Mouse (Mus musculus): ENCODE data around the gene Zfp606. TPM values are rescaled to one million over a fixed set of nuclear protein-coding genes. Genes with fewer than 3 reads are reported as not detected.

Zfp606 gene
- 45.6 and 48.4 TPM in 2 replicates for polyA plus RNA-seq (2015; fragmentation: Nextera tagmentation; extraction: Ambion mirVana)

DNA sequence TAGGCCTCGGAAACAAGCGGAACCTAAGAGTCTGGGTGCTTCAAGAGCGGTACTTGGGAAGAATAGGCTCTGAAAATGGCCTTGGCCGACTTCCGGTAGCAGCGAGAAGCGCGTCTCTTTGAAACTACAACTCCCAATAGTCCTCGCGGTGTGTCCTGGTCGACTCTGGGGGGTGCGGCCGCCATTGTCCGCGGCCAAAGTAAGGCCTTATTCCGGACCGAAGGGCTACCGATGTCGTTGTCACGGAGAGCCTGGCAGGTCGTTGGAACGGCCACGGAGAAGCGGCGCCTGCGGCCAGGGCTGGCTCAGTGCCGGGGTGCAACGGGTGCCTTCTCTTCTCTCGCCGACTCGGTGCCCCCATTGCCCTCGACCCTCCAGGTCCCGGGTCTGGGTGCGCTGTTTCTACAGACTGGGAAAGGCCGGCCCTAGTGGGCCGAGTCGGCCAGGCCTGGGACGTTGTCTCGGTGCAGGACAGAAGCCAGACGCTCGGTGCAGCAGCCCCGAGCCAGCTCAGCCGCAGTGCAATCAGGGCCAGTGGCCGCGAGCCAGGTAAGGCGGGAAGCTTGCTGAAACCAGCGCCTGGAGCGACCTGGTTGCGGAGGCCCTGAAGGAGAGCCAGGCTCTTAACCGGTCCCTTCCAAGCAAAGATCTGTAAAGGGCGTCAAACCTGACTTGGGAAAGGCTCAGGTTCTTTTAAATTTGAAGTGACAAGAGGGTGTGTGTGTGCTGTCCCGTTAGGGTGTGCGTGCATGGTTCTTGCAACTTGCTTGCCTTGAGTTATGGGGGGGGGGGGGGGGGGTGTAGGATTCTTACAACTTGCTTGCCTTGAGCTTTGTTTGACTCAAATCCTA, at the start of gene Zfp606:
Zfp606 (plus strand) TSS at position 136 of the 851 bp plus-strand sequence.
- 0% methylated on average over 53 of the region's 53 CpGs for WGBS
- H3K27ac ChIP-seq: peak within 1 kb of the TSS; percentile 90
- peak within 1 kb of the TSS; percentile 55 for H3K4me2 ChIP-seq
- peak within 1 kb of the TSS; percentile 97 for H3K9ac ChIP-seq
- ATAC-seq (replicated peaks): peak; percentile 97
- peaks cover 31% of the 10 kb centered on the region for H3K36me3 ChIP-seq (replicated peaks)
- H3K4me3 ChIP-seq: peak within 1 kb of the TSS; percentile 91
- peaks cover 5% of the 10 kb centered on the region; the same call in 1 of the 2 replicates for H3K4me1 ChIP-seq
- H3K27me3 ChIP-seq (replicated peaks): no peaks in the 10 kb centered on the region
- no peaks in the 10 kb centered on the region for H3K9me3 ChIP-seq

GRCm38 (mm10) chr7:12479009-12479346, 885 bp downstream of the Zfp606 start:
- Histone ChIP-seq H3K4me2 (peak overlapping the region; percentile 55), H3K9ac (peak overlapping the region; percentile 97), H3K4me3 (peak overlapping the region; percentile 91), H3K4me1 (peaks cover 5% of the 10 kb centered on the region; the same call in 1 of the 2 replicates), H3K36me3 (replicated peaks) (peaks cover 37% of the 10 kb centered on the region), H3K9me3 (no peaks in the 10 kb centered on the region), H3K27me3 (replicated peaks) (no peaks in the 10 kb centered on the region), H3K27ac (peak overlapping the region; percentile 90)
- WGBS: 0% methylated on average over 8 of the region's 8 CpGs
- peak; percentile 20 for ATAC-seq (replicated peaks)

GRCm38 (mm10) chr7:12479525-12479924, 1.4 kb downstream of the Zfp606 start:
- peak overlapping the region; percentile 91 for H3K4me3 ChIP-seq
- H3K9ac ChIP-seq: 0 out of 2 replicates have a peak overlapping the region, but pooled peaks have one; percentile 97
- peaks cover 5% of the 10 kb centered on the region; the same call in 1 of the 2 replicates for H3K4me1 ChIP-seq
- H3K27ac ChIP-seq: peak overlapping the region; percentile 90; the same call in 1 of the 2 replicates
- H3K4me2 ChIP-seq: peak overlapping the region; percentile 55
- H3K27me3 ChIP-seq (replicated peaks): no peaks in the 10 kb centered on the region
- peaks cover 1% of the 10 kb centered on the region; the same call in 1 of the 2 replicates for H3K9me3 ChIP-seq
- WGBS: 64% methylated on average over 4 of the region's 4 CpGs
- H3K36me3 ChIP-seq (replicated peaks): peaks cover 43% of the 10 kb centered on the region
- ATAC-seq (replicated peaks): no peak

DNA sequence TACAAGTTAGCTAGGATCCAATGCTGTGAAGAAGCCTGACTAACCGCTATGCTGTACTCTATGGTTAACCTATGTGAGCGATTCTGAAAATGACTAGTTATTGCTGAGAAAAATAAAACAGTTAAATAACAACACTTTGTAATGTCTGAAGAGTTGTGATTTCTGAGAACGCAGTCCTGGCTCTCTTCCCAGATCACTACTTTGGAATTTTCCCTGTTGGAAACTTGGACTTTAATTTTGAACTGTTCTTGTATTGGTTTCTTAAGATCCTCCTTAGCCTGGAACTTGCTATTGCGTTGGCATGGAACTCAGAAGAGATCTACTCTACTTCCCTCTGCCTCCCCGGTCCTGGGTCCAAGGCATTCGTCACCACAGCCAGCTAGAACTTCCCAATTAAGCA, 5.7 kb downstream of the Zfp606 start:
- H3K36me3 ChIP-seq (replicated peaks): peaks cover 85% of the 10 kb centered on the region
- peaks cover 27% of the 10 kb centered on the region for H3K9me3 ChIP-seq
- 98% methylated on average over 6 of the region's 6 CpGs for WGBS
- no peaks in the 10 kb centered on the region for H3K27me3 ChIP-seq (replicated peaks)
- H3K27ac ChIP-seq: no peak overlapping the region
- peaks cover 5% of the 10 kb centered on the region; the same call in 1 of the 2 replicates for H3K4me1 ChIP-seq
- ATAC-seq (replicated peaks): no peak
- no peak overlapping the region for H3K9ac ChIP-seq
- H3K4me3 ChIP-seq: no peak overlapping the region
- H3K4me2 ChIP-seq: no peak overlapping the region

GRCm38 (mm10) chr7:12485956-12486355, 7.9 kb downstream of the Zfp606 start:
- WGBS: 90% methylated on average over 1 of the region's 1 CpGs
- H3K27me3 ChIP-seq (replicated peaks): no peaks in the 10 kb centered on the region
- no peak overlapping the region for H3K4me2 ChIP-seq
- peaks cover 98% of the 10 kb centered on the region for H3K36me3 ChIP-seq (replicated peaks)
- no peaks in the 10 kb centered on the region for H3K4me1 ChIP-seq
- H3K4me3 ChIP-seq: no peak overlapping the region
- no peak for ATAC-seq (replicated peaks)
- no peak overlapping the region for H3K9ac ChIP-seq
- no peak overlapping the region for H3K27ac ChIP-seq
- H3K9me3 ChIP-seq: peaks cover 43% of the 10 kb centered on the region

GRCm38 (mm10) chr7:12486691-12487090, 8.6 kb downstream of the Zfp606 start:
- no peak overlapping the region for H3K9ac ChIP-seq
- no peak overlapping the region for H3K4me2 ChIP-seq
- H3K4me1 ChIP-seq: no peaks in the 10 kb centered on the region
- no peak overlapping the region for H3K4me3 ChIP-seq
- H3K27ac ChIP-seq: no peak overlapping the region
- no peaks in the 10 kb centered on the region for H3K27me3 ChIP-seq (replicated peaks)
- H3K36me3 ChIP-seq (replicated peaks): peaks cover 98% of the 10 kb centered on the region
- no peak for ATAC-seq (replicated peaks)
- H3K9me3 ChIP-seq: peaks cover 51% of the 10 kb centered on the region

DNA sequence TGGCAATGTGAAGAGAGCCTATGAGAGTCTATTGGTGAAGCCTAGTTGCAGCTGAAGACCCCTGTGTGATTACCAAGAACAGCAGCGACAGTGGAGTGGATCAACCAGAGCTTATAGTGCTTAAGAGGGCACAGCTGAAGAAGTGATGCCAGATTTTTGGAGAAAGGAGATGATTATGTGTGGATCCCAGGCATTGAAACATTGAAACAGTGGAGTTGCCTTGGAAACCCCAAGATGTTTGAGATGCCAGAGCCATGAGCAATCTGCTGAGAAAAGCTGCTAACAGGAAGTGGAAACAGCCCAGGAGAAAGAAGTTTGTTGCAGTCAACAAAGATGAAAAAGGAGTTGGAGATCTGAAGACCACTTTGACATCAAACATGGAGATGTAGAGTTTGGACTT, 32.8 kb downstream of the Zfp606 start:
- 0 out of 2 replicates have a peak, but pooled peaks cover 7% of the 10 kb centered on the region for H3K9me3 ChIP-seq
- H3K4me3 ChIP-seq: no peak overlapping the region
- H3K36me3 ChIP-seq (replicated peaks): no peaks in the 10 kb centered on the region
- 65% methylated on average over 1 of the region's 1 CpGs for WGBS
- no peaks in the 10 kb centered on the region for H3K4me1 ChIP-seq
- H3K27me3 ChIP-seq (replicated peaks): no peaks in the 10 kb centered on the region
- H3K4me2 ChIP-seq: no peak overlapping the region
- H3K27ac ChIP-seq: no peak overlapping the region
- no peak overlapping the region for H3K9ac ChIP-seq
- no peak for ATAC-seq (replicated peaks)

GRCm38 (mm10) chr7:12512217-12512616, 34.1 kb downstream of the Zfp606 start, which contains the start of gene 2900092C05Rik:
2900092C05Rik (plus strand) TSS chr7:12512517.
- WGBS: 73% methylated on average over 2 of the region's 2 CpGs
- H3K9me3 ChIP-seq: peaks cover 12% of the 10 kb centered on the region; the same call in 1 of the 2 replicates
- H3K27ac ChIP-seq: no peak within 1 kb of the TSS
- no peaks in the 10 kb centered on the region for H3K27me3 ChIP-seq (replicated peaks)
- H3K9ac ChIP-seq: no peak within 1 kb of the TSS
- H3K4me2 ChIP-seq: no peak within 1 kb of the TSS
- no peak for ATAC-seq (replicated peaks)
- no peak within 1 kb of the TSS for H3K4me3 ChIP-seq
- no peaks in the 10 kb centered on the region for H3K36me3 ChIP-seq (replicated peaks)
- H3K4me1 ChIP-seq: no peaks in the 10 kb centered on the region

Other genes starting within 250 kb of the Zfp606 start
- gene Vmn1r81, start 210.0 kb upstream of the Zfp606 start, polyA plus RNA-seq (2015; fragmentation: Nextera tagmentation; extraction: Ambion mirVana): not detected in 2 replicates
- gene Vmn1r82, start 177.9 kb upstream of the Zfp606 start, polyA plus RNA-seq (2015; fragmentation: Nextera tagmentation; extraction: Ambion mirVana): not detected in 2 replicates
- gene Vmn1r83, start 148.8 kb upstream of the Zfp606 start, polyA plus RNA-seq (2015; fragmentation: Nextera tagmentation; extraction: Ambion mirVana): not detected in 2 replicates
- not detected in 2 replicates for gene Vmn1r84, start 109.0 kb upstream of the Zfp606 start, polyA plus RNA-seq (2015; fragmentation: Nextera tagmentation; extraction: Ambion mirVana)
- gene Zfp551, start 55.5 kb upstream of the Zfp606 start, polyA plus RNA-seq (2015; fragmentation: Nextera tagmentation; extraction: Ambion mirVana): 11.8 and 12.3 TPM in 2 replicates
- not detected in 2 replicates for gene 2900092C05Rik, start 34.2 kb downstream of the Zfp606 start, polyA plus RNA-seq (2015; fragmentation: Nextera tagmentation; extraction: Ambion mirVana)
- 0.01 TPM in 1 of 2 replicates, not detected in the other for gene Vmn2r53, start 130.5 kb downstream of the Zfp606 start, polyA plus RNA-seq (2015; fragmentation: Nextera tagmentation; extraction: Ambion mirVana)
- not detected in 2 replicates for gene Vmn2r54, start 162.0 kb downstream of the Zfp606 start, polyA plus RNA-seq (2015; fragmentation: Nextera tagmentation; extraction: Ambion mirVana)
- gene Vmn2r55, start 206.7 kb downstream of the Zfp606 start, polyA plus RNA-seq (2015; fragmentation: Nextera tagmentation; extraction: Ambion mirVana): not detected in 2 replicates

Measured in midbrain, embryonic 15.5 days (tissue).